Mouse (Mus musculus): ENCODE results near the gene Epm2aip1.

Gene Epm2aip1

GRCm38 (mm10) chr9:111289294-111289831, 17.6 kb downstream of the Epm2aip1 start:
- no peak for DNase-seq

- peak; percentile 78 to 96 for DNase-seq
Observed at GRCm38 (mm10) chr9:111289832-111290339, 18.2 kb downstream of the Epm2aip1 start.

GRCm38 (mm10) chr9:111290539-111291100, 18.9 kb downstream of the Epm2aip1 start:
- no peak for DNase-seq

GRCm38 (mm10) chr9:111293234-111293633, 21.5 kb downstream of the Epm2aip1 start:
- no peak for DNase-seq

- DNase-seq = no peak
Observed at GRCm38 (mm10) chr9:111294911-111295310, 23.2 kb downstream of the Epm2aip1 start.

GRCm38 (mm10) chr9:111295323-111295722, 23.6 kb downstream of the Epm2aip1 start:
- no peak for DNase-seq

GRCm38 (mm10) chr9:111296433-111296832, 24.7 kb downstream of the Epm2aip1 start:
- DNase-seq = no peak

GRCm38 (mm10) chr9:111298606-111299005, 26.9 kb downstream of the Epm2aip1 start:
- no peak for DNase-seq

GRCm38 (mm10) chr9:111302196-111302831, 30.6 kb downstream of the Epm2aip1 start:
- DNase-seq = no peak

GRCm38 (mm10) chr9:111304036-111304435, 32.3 kb downstream of the Epm2aip1 start:
- no peak for DNase-seq

GRCm38 (mm10) chr9:111306142-111306541, 34.4 kb downstream of the Epm2aip1 start:
- DNase-seq = no peak

GRCm38 (mm10) chr9:111311031-111311842, 39.5 kb downstream of the Epm2aip1 start, which contains the start of gene Trank1:
Gene Trank1 (plus strand): TSS chr9:111311739.
- peak in 1 of 2 experiments; percentile 27 for DNase-seq

- peak in 1 of 2 experiments; percentile 15 for DNase-seq
Observed at GRCm38 (mm10) chr9:111311843-111312441, 40.2 kb downstream of the Epm2aip1 start.

- peak in 1 of 2 experiments; percentile 12 for DNase-seq
Observed at GRCm38 (mm10) chr9:111312442-111313141, 40.9 kb downstream of the Epm2aip1 start.

GRCm38 (mm10) chr9:111313299-111313698, 41.6 kb downstream of the Epm2aip1 start:
- no peak for DNase-seq

- DNase-seq = no peak
Observed at GRCm38 (mm10) chr9:111313793-111314192, 42.1 kb downstream of the Epm2aip1 start.

- DNase-seq = peak; percentile 48 to 58
Observed at GRCm38 (mm10) chr9:111314219-111314618, 42.5 kb downstream of the Epm2aip1 start.

GRCm38 (mm10) chr9:111320912-111321311, 49.2 kb downstream of the Epm2aip1 start:
- DNase-seq = no peak

GRCm38 (mm10) chr9:111324881-111325280, 53.2 kb downstream of the Epm2aip1 start:
- DNase-seq = no peak
